Mouse (Mus musculus): ENCODE data around the gene Daw1. TPM values are rescaled to one million over a fixed set of nuclear protein-coding genes. Genes with fewer than 3 reads are reported as not detected.

Daw1 gene
- polyA plus RNA-seq, 1 experiment from 2014 or later = 0.83 TPM

- H3K27me3 ChIP-seq (ENCODE audit: control insufficient read depth, insufficient read depth, low read length) = no peaks in the 10 kb centered on the region
- no peaks in the 10 kb centered on the region for H3K9me3 ChIP-seq (ENCODE audit: control insufficient read depth, low read length)
- H3K4me2 ChIP-seq (replicated peaks; ENCODE audit: low read depth, low read length) = no peak overlapping the region
- H3K27ac ChIP-seq (ENCODE audit: low read depth, low read length) = no peak overlapping the region
- DNase-seq (ENCODE audit: low spot score) = peak; percentile 9
- H3K4me3 ChIP-seq (ENCODE audit: low read depth, low read length) = no peak overlapping the region
- 0 out of 2 replicates have a peak, but pooled peaks have one; percentile 40 for ATAC-seq (ENCODE audit: low FRiP score)
- no peaks in the 10 kb centered on the region for H3K36me3 ChIP-seq (ENCODE audit: control insufficient read depth, insufficient read depth, low read length)
- 73% methylated on average over 1 of the region's 1 CpGs for WGBS
- H3K9ac ChIP-seq (ENCODE audit: low read depth, low read length) = no peak overlapping the region
- H3K4me1 ChIP-seq (replicated peaks; ENCODE audit: control insufficient read depth, insufficient read depth, low read length) = no peaks in the 10 kb centered on the region
Observed at GRCm38 (mm10) chr1:83223072-83223471, 63.5 kb downstream of the Daw1 start.

GRCm38 (mm10) chr1:83224423-83224960, 64.9 kb downstream of the Daw1 start:
- no peak overlapping the region for H3K27ac ChIP-seq (ENCODE audit: low read depth, low read length)
- no peak overlapping the region for H3K4me3 ChIP-seq (ENCODE audit: low read depth, low read length)
- no peaks in the 10 kb centered on the region for H3K36me3 ChIP-seq (ENCODE audit: control insufficient read depth, insufficient read depth, low read length)
- H3K4me1 ChIP-seq (replicated peaks; ENCODE audit: control insufficient read depth, insufficient read depth, low read length) = no peaks in the 10 kb centered on the region
- H3K9ac ChIP-seq (ENCODE audit: low read depth, low read length) = no peak overlapping the region
- DNase-seq (ENCODE audit: low spot score) = no peak
- H3K27me3 ChIP-seq (ENCODE audit: control insufficient read depth, insufficient read depth, low read length) = no peaks in the 10 kb centered on the region
- H3K4me2 ChIP-seq (replicated peaks; ENCODE audit: low read depth, low read length) = no peak overlapping the region
- no peak for ATAC-seq (ENCODE audit: low FRiP score)
- H3K9me3 ChIP-seq (ENCODE audit: control insufficient read depth, low read length) = no peaks in the 10 kb centered on the region

GRCm38 (mm10) chr1:83227946-83228345, 68.4 kb downstream of the Daw1 start:
- no peaks in the 10 kb centered on the region for H3K27me3 ChIP-seq (ENCODE audit: control insufficient read depth, insufficient read depth, low read length)
- H3K36me3 ChIP-seq (ENCODE audit: control insufficient read depth, insufficient read depth, low read length) = no peaks in the 10 kb centered on the region
- no peak overlapping the region for H3K4me2 ChIP-seq (replicated peaks; ENCODE audit: low read depth, low read length)
- no peaks in the 10 kb centered on the region for H3K4me1 ChIP-seq (replicated peaks; ENCODE audit: control insufficient read depth, insufficient read depth, low read length)
- no peaks in the 10 kb centered on the region for H3K9me3 ChIP-seq (ENCODE audit: control insufficient read depth, low read length)
- WGBS = 80% methylated on average over 3 of the region's 3 CpGs
- H3K4me3 ChIP-seq (ENCODE audit: low read depth, low read length) = no peak overlapping the region
- H3K27ac ChIP-seq (ENCODE audit: low read depth, low read length) = no peak overlapping the region
- no peak overlapping the region for H3K9ac ChIP-seq (ENCODE audit: low read depth, low read length)
- DNase-seq (ENCODE audit: low spot score) = no peak
- no peak for ATAC-seq (ENCODE audit: low FRiP score)

GRCm38 (mm10) chr1:83248235-83248746, 88.7 kb downstream of the Daw1 start:
- Histone ChIP-seq H3K4me1 (replicated peaks; ENCODE audit: control insufficient read depth, insufficient read depth, low read length) (no peaks in the 10 kb centered on the region), H3K27ac (ENCODE audit: low read depth, low read length) (no peak overlapping the region), H3K36me3 (ENCODE audit: control insufficient read depth, insufficient read depth, low read length) (no peaks in the 10 kb centered on the region), H3K4me3 (ENCODE audit: low read depth, low read length) (no peak overlapping the region), H3K27me3 (ENCODE audit: control insufficient read depth, insufficient read depth, low read length) (no peaks in the 10 kb centered on the region), H3K9ac (ENCODE audit: low read depth, low read length) (no peak overlapping the region), H3K9me3 (ENCODE audit: control insufficient read depth, low read length) (no peaks in the 10 kb centered on the region), H3K4me2 (replicated peaks; ENCODE audit: low read depth, low read length) (no peak overlapping the region)
- 83% methylated on average over 1 of the region's 1 CpGs for WGBS
- no peak for ATAC-seq (ENCODE audit: low FRiP score)
- no peak for DNase-seq (ENCODE audit: low spot score)

- no peak for DNase-seq (ENCODE audit: low spot score)
- Histone ChIP-seq H3K9ac (ENCODE audit: low read depth, low read length) (no peak overlapping the region), H3K36me3 (ENCODE audit: control insufficient read depth, insufficient read depth, low read length) (no peaks in the 10 kb centered on the region), H3K4me2 (replicated peaks; ENCODE audit: low read depth, low read length) (no peak overlapping the region), H3K4me3 (ENCODE audit: low read depth, low read length) (no peak overlapping the region), H3K9me3 (ENCODE audit: control insufficient read depth, low read length) (no peaks in the 10 kb centered on the region), H3K27me3 (ENCODE audit: control insufficient read depth, insufficient read depth, low read length) (no peaks in the 10 kb centered on the region), H3K27ac (ENCODE audit: low read depth, low read length) (no peak overlapping the region), H3K4me1 (replicated peaks; ENCODE audit: control insufficient read depth, insufficient read depth, low read length) (no peaks in the 10 kb centered on the region)
- 74% methylated on average over 1 of the region's 1 CpGs for WGBS
- no peak for ATAC-seq (ENCODE audit: low FRiP score)
Observed at GRCm38 (mm10) chr1:83251746-83252145, 92.2 kb downstream of the Daw1 start.

Other genes starting within 250 kb of the Daw1 start
- 0.20 TPM in 1 of 2 replicates, not detected in the other for gene A030005L19Rik, start 246.4 kb upstream of the Daw1 start, polyA plus RNA-seq (2014; fragmentation: Nextera tagmentation; extraction: Ambion mirVana)
- not detected in 2 replicates for gene A030014E15Rik, start 234.8 kb upstream of the Daw1 start, polyA plus RNA-seq (2014; fragmentation: Nextera tagmentation; extraction: Ambion mirVana)
- gene Gm6217, start 228.4 kb upstream of the Daw1 start, polyA plus RNA-seq (2014; fragmentation: Nextera tagmentation; extraction: Ambion mirVana) = not detected in 2 replicates
- not detected in 2 replicates for gene A030003K21Rik, start 216.4 kb upstream of the Daw1 start, polyA plus RNA-seq (2014; fragmentation: Nextera tagmentation; extraction: Ambion mirVana)
- not detected in 2 replicates for gene Gm7544, start 203.7 kb upstream of the Daw1 start, polyA plus RNA-seq (2014; fragmentation: Nextera tagmentation; extraction: Ambion mirVana)
- gene Gm47955, start 199.5 kb upstream of the Daw1 start, polyA plus RNA-seq (2014; fragmentation: Nextera tagmentation; extraction: Ambion mirVana) = not detected in 2 replicates
- gene Gm47959, start 159.2 kb upstream of the Daw1 start, polyA plus RNA-seq (2014; fragmentation: Nextera tagmentation; extraction: Ambion mirVana) = not detected in 2 replicates
- gene Slc19a3, start 121.3 kb upstream of the Daw1 start, polyA plus RNA-seq (2014; fragmentation: Nextera tagmentation; extraction: Ambion mirVana) = 0.20 and 0.34 TPM in 2 replicates
- gene Krtap28-10, start 117.3 kb upstream of the Daw1 start, polyA plus RNA-seq (2014; fragmentation: Nextera tagmentation; extraction: Ambion mirVana) = not detected in 2 replicates
- not detected in 2 replicates for gene Gm47969, start 114.8 kb upstream of the Daw1 start, polyA plus RNA-seq (2014; fragmentation: Nextera tagmentation; extraction: Ambion mirVana)
- gene A030005K14Rik, start 100.4 kb upstream of the Daw1 start, polyA plus RNA-seq (2014; fragmentation: Nextera tagmentation; extraction: Ambion mirVana) = not detected in 2 replicates
- not detected in 2 replicates for gene Krtap28-13, start 98.8 kb upstream of the Daw1 start, polyA plus RNA-seq (2014; fragmentation: Nextera tagmentation; extraction: Ambion mirVana)
- gene Ccl20, start 43.0 kb upstream of the Daw1 start, polyA plus RNA-seq (2014; fragmentation: Nextera tagmentation; extraction: Ambion mirVana) = not detected in 2 replicates
- gene Sphkap, start 248.4 kb downstream of the Daw1 start, polyA plus RNA-seq (2014; fragmentation: Nextera tagmentation; extraction: Ambion mirVana) = 1.2 TPM in 2 replicates